Mouse (Mus musculus): ENCODE results near the gene Zfyve9. TPM values are rescaled to one million over a fixed set of nuclear protein-coding genes. Genes with fewer than 3 reads are reported as not detected.

Zfyve9 gene
- total and polyA plus RNA-seq, 3 experiments = 0.16 TPM; not detected in 2

DNA sequence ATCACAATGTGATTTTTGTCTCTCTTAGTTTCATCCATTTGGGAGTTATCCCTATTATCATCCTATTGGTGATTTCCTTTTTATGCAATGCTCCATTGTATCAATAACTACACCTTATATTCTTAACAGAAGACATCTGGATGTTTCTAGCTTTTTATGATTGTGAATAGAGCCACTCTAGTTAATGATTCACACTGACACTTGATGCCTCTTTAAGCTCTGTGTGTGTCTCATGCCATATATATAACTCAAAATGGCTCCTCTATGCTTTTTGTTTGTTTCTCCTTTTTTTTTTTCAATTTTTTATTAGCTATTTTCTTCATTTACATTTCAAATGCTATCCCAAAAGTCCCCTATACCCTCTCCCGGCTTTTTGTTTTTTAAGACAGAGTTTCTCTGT is 184.8 kb downstream of the Zfyve9 start:
- ATAC-seq (ENCODE audit: extremely low read depth, insufficient number of reproducible peaks, low FRiP score, poor library complexity, severe bottlenecking) (no peak), DNase-seq (ENCODE audit: low spot score) (no peak)
- Histone ChIP-seq H3K36me3 (replicated peaks) (peaks cover 91% of the 10 kb centered on the region), H3K4me3 (ENCODE audit: low read depth, low read length) (no peak overlapping the region), H3K9me3 (replicated peaks) (no peaks in the 10 kb centered on the region), H3K27me3 (ENCODE audit: insufficient read depth, low read length) (no peaks in the 10 kb centered on the region), H3K4me1 (ENCODE audit: insufficient read depth, low read depth, low read length) (no peaks in the 10 kb centered on the region)
- TF ChIP-seq CTCF (IDR thresholded peaks at IDR 0.05; ENCODE audit: low read depth, low read length) (no peak), POLR2AphosphoS5 (IDR thresholded peaks at IDR 0.05; ENCODE audit: insufficient replicate concordance, low read depth, low read length) (no peak), GATA2 (IDR thresholded peaks at IDR 0.05; ENCODE audit: borderline replicate concordance, low read depth, low read length) (no peak), GATA1 (IDR thresholded peaks at IDR 0.05; ENCODE audit: borderline replicate concordance, low read length) (no peak), TAL1 (conservative IDR thresholded peaks at IDR 0.05; ENCODE audit: low read depth, low read length) (no peak)

DNA sequence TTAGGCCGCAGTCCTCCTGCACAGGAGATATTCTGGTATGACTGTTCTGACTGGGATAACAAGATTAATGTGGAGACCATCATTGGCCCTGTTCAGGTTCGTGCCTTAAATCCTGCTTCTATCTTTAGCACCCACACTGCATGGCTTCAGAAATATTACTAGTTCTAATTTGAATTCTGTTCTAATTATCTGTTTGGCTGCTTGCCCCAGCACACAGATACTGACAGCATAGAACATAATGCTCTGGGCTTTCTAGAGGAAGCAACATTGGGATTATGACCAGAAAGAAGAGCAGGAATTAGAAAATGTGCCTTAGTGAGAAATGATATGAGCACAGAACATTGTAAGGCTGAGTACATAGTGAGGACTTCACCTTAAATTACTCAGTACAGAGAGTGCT is 187.2 kb downstream of the Zfyve9 start:
- peaks cover 16% of the 10 kb centered on the region for H3K4me1 ChIP-seq (ENCODE audit: insufficient read depth, low read depth, low read length)
- TF ChIP-seq GATA2 (IDR thresholded peaks at IDR 0.05; ENCODE audit: borderline replicate concordance, low read depth, low read length) (no peak), CTCF (IDR thresholded peaks at IDR 0.05; ENCODE audit: low read depth, low read length) (no peak), TAL1 (conservative IDR thresholded peaks at IDR 0.05; ENCODE audit: low read depth, low read length) (no peak), POLR2AphosphoS5 (IDR thresholded peaks at IDR 0.05; ENCODE audit: insufficient replicate concordance, low read depth, low read length) (no peak), GATA1 (IDR thresholded peaks at IDR 0.05; ENCODE audit: borderline replicate concordance, low read length) (no peak)
- no peak for DNase-seq (ENCODE audit: low spot score)
- no peak overlapping the region for H3K4me3 ChIP-seq (ENCODE audit: low read depth, low read length)
- H3K36me3 ChIP-seq (replicated peaks) = peaks cover 92% of the 10 kb centered on the region
- ATAC-seq (ENCODE audit: extremely low read depth, insufficient number of reproducible peaks, low FRiP score, poor library complexity, severe bottlenecking) = no peak
- no peaks in the 10 kb centered on the region for H3K9me3 ChIP-seq (replicated peaks)
- H3K27me3 ChIP-seq (ENCODE audit: insufficient read depth, low read length) = no peaks in the 10 kb centered on the region

Other genes with a start within 250 kb of the Zfyve9 start
- 49.0 and 61.0 TPM in 2 replicates for gene Prpf38a, start 201.5 kb downstream of the Zfyve9 start, total RNA-seq (2014; fragmentation: Nextera tagmentation)
- gene Prpf38a, start 201.5 kb downstream of the Zfyve9 start, total RNA-seq (2017) = 123 and 134 TPM in 2 replicates
- 3.6 and 5.1 TPM in 2 replicates for gene Prpf38a, start 201.5 kb downstream of the Zfyve9 start, polyA plus RNA-seq (2012)
- 24.0 and 26.7 TPM in 2 replicates for gene Orc1, start 201.4 kb downstream of the Zfyve9 start, total RNA-seq (2014; fragmentation: Nextera tagmentation)
- 21.3 and 22.9 TPM in 2 replicates for gene Orc1, start 201.4 kb downstream of the Zfyve9 start, total RNA-seq (2017)
- gene Orc1, start 201.4 kb downstream of the Zfyve9 start, polyA plus RNA-seq (2012) = 24.3 and 24.7 TPM in 2 replicates
- gene Cc2d1b, start 160.9 kb downstream of the Zfyve9 start, total RNA-seq (2014; fragmentation: Nextera tagmentation) = 35.0 and 45.7 TPM in 2 replicates
- gene Cc2d1b, start 160.9 kb downstream of the Zfyve9 start, total RNA-seq (2017) = 75.9 and 85.8 TPM in 2 replicates
- gene Cc2d1b, start 160.9 kb downstream of the Zfyve9 start, polyA plus RNA-seq (2012) = 73.5 and 80.8 TPM in 2 replicates
- not detected in 2 replicates for gene 3110021N24Rik, start 61.1 kb downstream of the Zfyve9 start, total RNA-seq (2014; fragmentation: Nextera tagmentation)
- 0.05 TPM in 1 of 2 replicates, not detected in the other for gene 3110021N24Rik, start 61.1 kb downstream of the Zfyve9 start, total RNA-seq (2017)
- gene 3110021N24Rik, start 61.1 kb downstream of the Zfyve9 start, polyA plus RNA-seq (2012) = not detected in 2 replicates
- 115 and 119 TPM in 2 replicates for gene Btf3l4, start 52.8 kb upstream of the Zfyve9 start, total RNA-seq (2014; fragmentation: Nextera tagmentation)
- 62.1 and 88.3 TPM in 2 replicates for gene Btf3l4, start 52.8 kb upstream of the Zfyve9 start, total RNA-seq (2017)
- 8.8 and 9.8 TPM in 2 replicates for gene Btf3l4, start 52.8 kb upstream of the Zfyve9 start, polyA plus RNA-seq (2012)
- gene Txndc12, start 53.8 kb upstream of the Zfyve9 start, total RNA-seq (2014; fragmentation: Nextera tagmentation) = 76.2 and 79.1 TPM in 2 replicates
- gene Txndc12, start 53.8 kb upstream of the Zfyve9 start, total RNA-seq (2017) = 54.4 and 56.6 TPM in 2 replicates
- gene Txndc12, start 53.8 kb upstream of the Zfyve9 start, polyA plus RNA-seq (2012) = 7.7 and 10.2 TPM in 2 replicates
- 32.5 and 34.4 TPM in 2 replicates for gene Kti12, start 67.0 kb upstream of the Zfyve9 start, total RNA-seq (2014; fragmentation: Nextera tagmentation)
- gene Kti12, start 67.0 kb upstream of the Zfyve9 start, total RNA-seq (2017) = 36.9 and 39.3 TPM in 2 replicates
- 89.1 and 98.8 TPM in 2 replicates for gene Kti12, start 67.0 kb upstream of the Zfyve9 start, polyA plus RNA-seq (2012)
- gene A730015C16Rik, start 67.8 kb upstream of the Zfyve9 start, total RNA-seq (2014; fragmentation: Nextera tagmentation) = not detected in 2 replicates
- 0.35 and 0.60 TPM in 2 replicates for gene A730015C16Rik, start 67.8 kb upstream of the Zfyve9 start, total RNA-seq (2017)
- gene A730015C16Rik, start 67.8 kb upstream of the Zfyve9 start, polyA plus RNA-seq (2012) = 0.07 TPM in 1 of 2 replicates, not detected in the other
- not detected in 2 replicates for gene Rab3b, start 98.3 kb upstream of the Zfyve9 start, total RNA-seq (2014; fragmentation: Nextera tagmentation)
- 0.05 and 0.06 TPM in 2 replicates for gene Rab3b, start 98.3 kb upstream of the Zfyve9 start, total RNA-seq (2017)
- gene Rab3b, start 98.3 kb upstream of the Zfyve9 start, polyA plus RNA-seq (2012) = 0.13 TPM in 1 of 2 replicates, not detected in the other
- gene Nrd1, start 219.9 kb upstream of the Zfyve9 start, total RNA-seq (2014; fragmentation: Nextera tagmentation) = 261 and 309 TPM in 2 replicates
- gene Nrd1, start 219.9 kb upstream of the Zfyve9 start, total RNA-seq (2017) = 103 and 117 TPM in 2 replicates
- 26.9 and 32.9 TPM in 2 replicates for gene Nrd1, start 219.9 kb upstream of the Zfyve9 start, polyA plus RNA-seq (2012)